ENCODE assay signal across 8 mouse cellular contexts in the genomic region with DNA sequence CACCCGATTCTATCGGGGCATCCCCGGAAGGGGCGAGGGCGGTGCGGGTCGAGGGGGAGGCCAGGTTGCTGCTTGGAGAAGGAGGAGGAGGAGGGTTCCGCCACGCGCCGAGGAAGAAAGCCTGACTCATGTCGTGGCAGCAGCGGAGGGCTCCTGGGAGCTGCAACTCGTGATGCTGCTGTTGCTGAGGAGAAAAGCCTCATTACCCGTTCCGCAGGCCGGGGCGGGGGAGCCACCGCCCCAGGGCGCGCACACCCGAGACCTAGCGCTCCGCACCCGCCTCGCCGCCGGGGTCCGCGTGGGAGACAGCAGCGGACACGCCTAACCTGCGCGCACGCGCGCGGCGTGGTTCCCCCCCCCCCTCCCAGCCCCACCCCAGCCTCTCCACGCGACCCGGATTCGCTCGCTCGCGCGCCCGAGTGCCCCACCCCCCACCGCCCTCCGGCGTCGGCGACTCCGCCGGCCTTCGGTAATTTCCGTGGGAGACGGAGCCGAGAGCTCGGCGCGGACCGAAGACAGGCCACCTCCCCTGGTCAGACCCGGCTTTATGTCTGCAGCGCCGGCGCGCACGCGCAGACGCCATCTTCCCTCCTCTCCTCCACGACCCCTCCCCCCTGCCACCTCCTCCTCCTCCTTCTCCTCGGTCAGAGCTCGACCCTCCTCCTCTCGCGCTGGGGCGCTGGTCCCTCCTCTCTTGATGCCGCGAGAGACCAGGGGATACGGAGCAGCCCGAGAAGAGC. TPM values are rescaled to one million over a fixed set of nuclear protein-coding genes. Genes with fewer than 3 reads are reported as not detected.
DNase-seq lines count a peak whose midpoint lies in the region; ATAC-seq and TF ChIP-seq lines count a peak whose summit lies in the region.

No protein-coding gene starts in this region.

- WGBS in hindbrain, embryonic 15.5 days: under 1% methylated on average over 53 of the region's 81 CpGs

- TF ChIP-seq CTCF in Patski (IDR thresholded peaks at IDR 0.05): no peak

- CTCF ChIA-PET in Patski (lab: Charles Lee): interaction anchor here (1.3 kb wide), 1 partner anchor 197 kb away, joined by 3 read pairs; no protein-coding TSS in a partner anchor

- H3K9ac ChIP-seq in hindbrain, embryonic 15.5 days: peak overlapping the region; percentile 94

- H3K27ac ChIP-seq in hindbrain, embryonic 15.5 days (replicated peaks): peak overlapping the region; percentile 100

- peaks cover 37% of the 10 kb centered on the region for H3K4me1 ChIP-seq in hindbrain, embryonic 15.5 days (replicated peaks)

- peak; percentile 75 for ATAC-seq in Patski
- ATAC-seq in hindbrain, embryonic 15.5 days (ENCODE audit: low FRiP score, low read depth): peak; percentile 96

- peak overlapping the region; percentile 93 for H3K4me2 ChIP-seq in hindbrain, embryonic 15.5 days

- H3K4me3 ChIP-seq in hindbrain, embryonic 15.5 days: peak overlapping the region; percentile 75

- H3K27me3 ChIP-seq in Patski: no peaks in the 10 kb centered on the region
- H3K27me3 ChIP-seq in hindbrain, embryonic 15.5 days: no peaks in the 10 kb centered on the region

- POLR2A ChIA-PET in Patski (lab: Charles Lee): interaction anchor here (0.6 to 1.5 kb wide), 4 partner anchors 12 to 139 kb away, joined by 3 read pairs; no protein-coding TSS in a partner anchor

- in situ Hi-C loops in Patski (cut with MboI; ENCODE audit: low pct_unique_long_range_greater_than_20kb): loop anchor here (10.0 kb wide), 1 partner anchor 59 kb away; no protein-coding TSS in a partner anchor

- H3K9me3 ChIP-seq in hindbrain, embryonic 15.5 days: no peaks in the 10 kb centered on the region

- peak; percentile 83 for DNase-seq in Patski (ENCODE audit: low read depth, low spot score)
- DNase-seq in cerebellum, postnatal 10 days: peak; percentile 99 to 100
- peak; percentile 96 to 97 for DNase-seq in frontal cortex, postnatal 36 days (ENCODE audit: low spot score in 2 of 2)
- peak; percentile 95 to 96 for DNase-seq in layer of hippocampus, postnatal 36 days
- peak; percentile 95 for DNase-seq in lung, postnatal 25 days (ENCODE audit: low spot score)
- peak; percentile 93 for DNase-seq in retina, adult 2 months (ENCODE audit: low read depth, low spot score)
- peak; percentile 93 for DNase-seq in thymus, postnatal 25 days

- H3K36me3 ChIP-seq in hindbrain, embryonic 15.5 days: peaks cover 7% of the 10 kb centered on the region; the same call in 1 of the 2 replicates

RNA-seq across cellular contexts. Expression of a gene that starts 0.5 kb away (rescaled TPM):
- polyA plus RNA-seq in Patski (2021): 4,339 TPM
- polyA plus RNA-seq in hindbrain, embryonic 15.5 days (2015; fragmentation: Nextera tagmentation; extraction: Ambion mirVana): 767 and 770 TPM in 2 replicates
- 100 to 1,000 TPM; 540 to 554 TPM for total RNA-seq in layer of hippocampus, postnatal 36 days (2021)

Comparison
In these comparisons a context has a peak if more than half of its experiments do, and no peak if none do; other contexts are left out.
1. Peak in every context shown above with its lines: DNase-seq, ATAC-seq, H3K4me3 ChIP-seq and H3K27ac ChIP-seq.